Mouse (Mus musculus): ENCODE data around the gene Fcor. TPM values are rescaled to one million over a fixed set of nuclear protein-coding genes. Genes with fewer than 3 reads are reported as not detected.

The Fcor gene
- polyA plus RNA-seq, 1 experiment, result 10.9 TPM

GRCm38 (mm10) chr8:3648268-3648667 is 23.9 kb downstream of the Fcor start:
- Histone ChIP-seq H3K27ac (ENCODE audit: control insufficient read depth, insufficient read depth, low read depth, low read length, poor library complexity) (peak overlapping the region; percentile 90; the same call in 1 of the 2 replicates), H3K4me3 (replicated peaks; ENCODE audit: control insufficient read depth, low read depth, low read length) (no peak overlapping the region), H3K4me1 (ENCODE audit: control insufficient read depth, insufficient read depth, low read length) (peaks cover 1% of the 10 kb centered on the region; the same call in 1 of the 2 replicates)
- 25% methylated on average over 2 of the region's 2 CpGs for WGBS
- no peak for TF ChIP-seq CTCF (IDR thresholded peaks at IDR 0.05; ENCODE audit: control insufficient read depth, insufficient read depth, low read length)
- TF ChIP-seq POLR2A (IDR thresholded peaks at IDR 0.05; ENCODE audit: borderline replicate concordance, control insufficient read depth, low read depth, low read length), result no peak

GRCm38 (mm10) chr8:3647561-3647960 is 24.6 kb downstream of the Fcor start:
- Histone ChIP-seq H3K4me1 (ENCODE audit: control insufficient read depth, insufficient read depth, low read length) (peaks cover 1% of the 10 kb centered on the region; the same call in 1 of the 2 replicates), H3K4me3 (replicated peaks; ENCODE audit: control insufficient read depth, low read depth, low read length) (no peak overlapping the region), H3K27ac (ENCODE audit: control insufficient read depth, insufficient read depth, low read depth, low read length, poor library complexity) (peak overlapping the region; percentile 20; the same call in 1 of the 2 replicates)
- no peak for TF ChIP-seq POLR2A (IDR thresholded peaks at IDR 0.05; ENCODE audit: borderline replicate concordance, control insufficient read depth, low read depth, low read length)
- no peak for TF ChIP-seq CTCF (IDR thresholded peaks at IDR 0.05; ENCODE audit: control insufficient read depth, insufficient read depth, low read length)
- 62% methylated on average over 4 of the region's 4 CpGs for WGBS

GRCm38 (mm10) chr8:3646824-3647531 is 25.2 kb downstream of the Fcor start:
- WGBS, result 51% methylated on average over 6 of the region's 6 CpGs
- H3K4me3 ChIP-seq (replicated peaks; ENCODE audit: control insufficient read depth, low read depth, low read length), result no peak overlapping the region
- peaks cover 1% of the 10 kb centered on the region; the same call in 1 of the 2 replicates for H3K4me1 ChIP-seq (ENCODE audit: control insufficient read depth, insufficient read depth, low read length)
- H3K27ac ChIP-seq (ENCODE audit: control insufficient read depth, insufficient read depth, low read depth, low read length, poor library complexity), result peak overlapping the region; percentile 84
- TF ChIP-seq CTCF (IDR thresholded peaks at IDR 0.05; ENCODE audit: control insufficient read depth, insufficient read depth, low read length) (no peak), POLR2A (IDR thresholded peaks at IDR 0.05; ENCODE audit: borderline replicate concordance, control insufficient read depth, low read depth, low read length) (no peak)

GRCm38 (mm10) chr8:3645804-3646203 is 26.4 kb downstream of the Fcor start:
- Histone ChIP-seq H3K4me1 (ENCODE audit: control insufficient read depth, insufficient read depth, low read length) (peaks cover 1% of the 10 kb centered on the region; the same call in 1 of the 2 replicates), H3K27ac (ENCODE audit: control insufficient read depth, insufficient read depth, low read depth, low read length, poor library complexity) (peak overlapping the region; percentile 84; the same call in 1 of the 2 replicates), H3K4me3 (replicated peaks; ENCODE audit: control insufficient read depth, low read depth, low read length) (no peak overlapping the region)
- WGBS, result 9% methylated on average over 5 of the region's 5 CpGs
- TF ChIP-seq POLR2A (IDR thresholded peaks at IDR 0.05; ENCODE audit: borderline replicate concordance, control insufficient read depth, low read depth, low read length) (no peak), CTCF (IDR thresholded peaks at IDR 0.05; ENCODE audit: control insufficient read depth, insufficient read depth, low read length) (peak; percentile 78)

GRCm38 (mm10) chr8:3631478-3631875 is 40.7 kb downstream of the Fcor start:
- no peaks in the 10 kb centered on the region; the same call in none of the 2 replicates for H3K4me1 ChIP-seq (ENCODE audit: control insufficient read depth, insufficient read depth, low read length)
- TF ChIP-seq POLR2A (IDR thresholded peaks at IDR 0.05; ENCODE audit: borderline replicate concordance, control insufficient read depth, low read depth, low read length), result 0 out of 2 replicates have a peak, but pooled peaks have one; percentile 8
- TF ChIP-seq CTCF (IDR thresholded peaks at IDR 0.05; ENCODE audit: control insufficient read depth, insufficient read depth, low read length), result no peak
- H3K4me3 ChIP-seq (replicated peaks; ENCODE audit: control insufficient read depth, low read depth, low read length), result peak overlapping the region; percentile 98
- WGBS, result 4% methylated on average over 8 of the region's 8 CpGs
- peak overlapping the region; percentile 77 for H3K27ac ChIP-seq (ENCODE audit: control insufficient read depth, insufficient read depth, low read depth, low read length, poor library complexity)

GRCm38 (mm10) chr8:3630647-3631477 is 41.3 kb downstream of the Fcor start, which contains the start of gene Stxbp2:
Stxbp2 (plus strand) TSS chr8:3630955.
- WGBS, result 3% methylated on average over 47 of the region's 47 CpGs
- Histone ChIP-seq H3K27ac (ENCODE audit: control insufficient read depth, insufficient read depth, low read depth, low read length, poor library complexity) (peak within 1 kb of the TSS; percentile 77), H3K4me1 (ENCODE audit: control insufficient read depth, insufficient read depth, low read length) (no peaks in the 10 kb centered on the region; the same call in none of the 2 replicates), H3K4me3 (replicated peaks; ENCODE audit: control insufficient read depth, low read depth, low read length) (peak within 1 kb of the TSS; percentile 98)
- peak; percentile 85; the same call in 1 of the 2 replicates for TF ChIP-seq POLR2A (IDR thresholded peaks at IDR 0.05; ENCODE audit: borderline replicate concordance, control insufficient read depth, low read depth, low read length)
- no peak for TF ChIP-seq CTCF (IDR thresholded peaks at IDR 0.05; ENCODE audit: control insufficient read depth, insufficient read depth, low read length)

- Histone ChIP-seq H3K4me3 (replicated peaks; ENCODE audit: control insufficient read depth, low read depth, low read length) (no peak overlapping the region), H3K4me1 (ENCODE audit: control insufficient read depth, insufficient read depth, low read length) (no peaks in the 10 kb centered on the region; the same call in none of the 2 replicates), H3K27ac (ENCODE audit: control insufficient read depth, insufficient read depth, low read depth, low read length, poor library complexity) (no peak overlapping the region)
- TF ChIP-seq POLR2A (IDR thresholded peaks at IDR 0.05; ENCODE audit: borderline replicate concordance, control insufficient read depth, low read depth, low read length), result no peak
- 0 out of 2 replicates have a peak, but pooled peaks have one; percentile 32 for TF ChIP-seq CTCF (IDR thresholded peaks at IDR 0.05; ENCODE audit: control insufficient read depth, insufficient read depth, low read length)
- WGBS, result 55% methylated on average over 5 of the region's 5 CpGs
Measured at GRCm38 (mm10) chr8:3628014-3628413, 44.1 kb downstream of the Fcor start.

GRCm38 (mm10) chr8:3626971-3627370 is 45.2 kb downstream of the Fcor start:
- TF ChIP-seq CTCF (IDR thresholded peaks at IDR 0.05; ENCODE audit: control insufficient read depth, insufficient read depth, low read length), result no peak
- no peak for TF ChIP-seq POLR2A (IDR thresholded peaks at IDR 0.05; ENCODE audit: borderline replicate concordance, control insufficient read depth, low read depth, low read length)
- H3K27ac ChIP-seq (ENCODE audit: control insufficient read depth, insufficient read depth, low read depth, low read length, poor library complexity), result no peak overlapping the region
- H3K4me3 ChIP-seq (replicated peaks; ENCODE audit: control insufficient read depth, low read depth, low read length), result no peak overlapping the region
- peaks cover under 1% of the 10 kb centered on the region for H3K4me1 ChIP-seq (ENCODE audit: control insufficient read depth, insufficient read depth, low read length)
- WGBS, result 2% methylated on average over 5 of the region's 5 CpGs

All from bone marrow, adult 2 months (tissue).